Mouse (Mus musculus) spleen, adult 2 months (tissue): ENCODE results near the gene Gstm1. TPM values are rescaled to one million over a fixed set of nuclear protein-coding genes. Genes with fewer than 3 reads are reported as not detected.
A peak's percentile ranks its signal among the peaks of the same experiment; 100 is the strongest.
"Not testable (repeated sequence)": the region's sequence is repeated elsewhere in the genome, so short reads cannot be mapped to it uniquely, and the experiment has no call there.

Experiments used
- DNase-seq, 2 experiments: peaks; one replicate each; pipeline versions ENCODE4 v3.0.0 to v3.0.0-alpha.2; 2012 to 2021; ENCODE audit warnings: low spot score in 2 of 2, low read depth in 1 of 2
- H3K27ac ChIP-seq: fragments of 200-500 bp; 2 replicates; pipeline ENCODE4 v1.5.1; 2012; ENCODE audit warnings: low read length, inconsistent platforms; ENCODE audit not compliant: insufficient read depth
- H3K27me3 ChIP-seq: fragments of 200-500 bp; 2 replicates; pipeline ENCODE4 v1.6.1; 2012; ENCODE audit warnings: mild to moderate bottlenecking, moderate library complexity, low read length, inconsistent platforms; ENCODE audit not compliant: control insufficient read depth, insufficient read depth
- H3K36me3 ChIP-seq: fragments of 200-500 bp; 2 replicates; pipeline ENCODE4 v1.6.1; 2012; ENCODE audit warnings: mild to moderate bottlenecking, low read length, inconsistent platforms; ENCODE audit not compliant: control insufficient read depth, insufficient read depth
- H3K4me1 ChIP-seq: fragments of 200-500 bp; 2 replicates; pipeline ENCODE4 v1.6.1; 2011; ENCODE audit warnings: inconsistent platforms; ENCODE audit not compliant: control insufficient read depth, insufficient read depth, insufficient read length
- H3K4me3 ChIP-seq: fragments of 200-500 bp; 2 replicates; pipeline ENCODE4 v1.5.1; 2011; ENCODE audit warnings: mild to moderate bottlenecking, inconsistent platforms; ENCODE audit not compliant: insufficient read depth, insufficient read length; ENCODE audit errors: extremely low read depth
- CTCF ChIP-seq: fragments of 200-500 bp; IDR thresholded peaks from 2 replicates; pipeline ENCODE4 v1.5.1; 2011; ENCODE audit warnings: mild to moderate bottlenecking, inconsistent platforms; ENCODE audit not compliant: insufficient read depth, insufficient read length, insufficient replicate concordance; ENCODE audit errors: extremely low read depth
- POLR2A ChIP-seq: fragments of 200-500 bp; IDR thresholded peaks from 2 replicates; pipeline ENCODE4 v1.6.1; 2011; ENCODE audit warnings: low read depth, low read length, inconsistent platforms
- WGBS: fragments of 180-500 bp; shearing (Covaris S2); methylation state at CpG from one replicate; pipeline ENCODE4 v1.1.7; 2018; 5-methylcytosine and 5-hydroxymethylcytosine counted together
- polyA plus RNA-seq: library from polyadenylated mRNA; depleted of rRNA; stranded (reverse); fragments of >200 nt; gene quantifications from 2 replicates; pipeline ENCODE4 v1.2.3, GENCODE M21; 2012

Gene Gstm1
- polyA plus RNA-seq, 1 experiment: 82.6 TPM

DNA sequence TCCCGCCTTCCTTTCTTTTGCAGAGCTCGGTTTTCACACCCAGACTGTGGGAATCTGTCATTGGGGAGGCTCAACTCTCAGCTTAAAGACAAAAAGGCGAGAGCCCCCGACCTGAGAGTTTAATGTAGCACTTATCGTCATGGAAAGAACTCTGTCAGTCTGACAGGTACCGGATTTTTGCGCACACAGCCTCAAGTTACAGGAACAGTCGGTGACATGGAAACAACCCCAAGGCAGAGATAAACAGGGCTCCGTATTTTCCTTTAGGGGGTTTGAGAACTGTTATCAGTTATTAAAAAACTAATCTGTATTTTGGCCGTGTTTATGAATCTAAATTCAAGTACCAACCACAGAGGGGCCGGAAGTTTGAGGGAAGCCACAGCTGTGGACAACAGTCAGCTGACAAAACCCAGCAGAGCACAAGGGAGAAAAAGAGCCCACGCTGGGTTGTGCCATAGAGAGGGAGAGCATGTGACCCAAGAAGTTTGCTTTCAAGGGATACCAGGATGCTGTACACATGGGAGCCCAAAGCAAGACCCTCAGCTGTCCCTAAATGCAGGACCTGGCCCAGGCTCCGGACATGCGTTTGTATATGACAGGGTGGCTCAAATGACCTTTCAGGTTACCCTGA is 532 bp upstream of the Gstm1 start:
- peak in 1 of 2 experiments; percentile 19 for DNase-seq
- no peaks in the 10 kb centered on the region for H3K27me3 ChIP-seq

DNA sequence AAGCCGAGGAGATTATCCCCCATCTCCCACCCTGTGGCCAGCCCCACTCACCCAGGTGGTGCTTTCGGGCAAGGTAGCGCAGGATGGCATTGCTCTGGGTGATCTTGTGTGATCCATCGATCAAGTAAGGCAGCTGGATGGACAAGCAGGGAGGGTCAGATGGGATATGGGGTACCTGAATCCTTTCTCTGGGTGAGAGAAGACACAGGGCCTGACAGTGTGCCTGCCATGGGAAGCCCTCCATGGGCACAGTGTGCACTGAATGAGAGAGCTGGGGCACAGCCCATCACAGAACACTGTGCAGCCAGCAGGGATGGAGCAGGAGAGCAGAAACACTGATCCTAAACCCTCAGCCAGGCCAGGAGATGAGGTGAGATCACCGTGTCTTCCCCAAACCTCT is 1.3 kb downstream of the Gstm1 start:
- not testable (repeated sequence) for H3K4me3 ChIP-seq, H3K36me3 ChIP-seq, H3K4me1 ChIP-seq, DNase-seq, H3K27ac ChIP-seq, H3K27me3 ChIP-seq
- WGBS: 91% methylated on average over 5 of the region's 5 CpGs

More for the DNA sequence above, 532 bp upstream of the Gstm1 start:
- Histone ChIP-seq H3K36me3 (no peaks in the 10 kb centered on the region), H3K4me1 (peaks cover 2% of the 10 kb centered on the region; the same call in 1 of the 2 replicates), H3K27ac (peak overlapping the region; percentile 82), H3K4me3 (peak overlapping the region; percentile 66)
- no peak for TF ChIP-seq CTCF
- no peak for TF ChIP-seq POLR2A
- WGBS: 11% methylated on average over 14 of the region's 14 CpGs

- Histone ChIP-seq H3K4me1 (peaks cover 2% of the 10 kb centered on the region; the same call in 1 of the 2 replicates), H3K27me3 (no peaks in the 10 kb centered on the region), H3K36me3 (no peaks in the 10 kb centered on the region), H3K4me3 (no peak overlapping the region), H3K27ac (no peak overlapping the region)
- TF ChIP-seq CTCF (no peak), POLR2A (no peak)
- DNase-seq: no peak
- 93% methylated on average over 2 of the region's 2 CpGs for WGBS
Observed at GRCm38 (mm10) chr3:108014974-108015346, 2.8 kb downstream of the Gstm1 start.

DNA sequence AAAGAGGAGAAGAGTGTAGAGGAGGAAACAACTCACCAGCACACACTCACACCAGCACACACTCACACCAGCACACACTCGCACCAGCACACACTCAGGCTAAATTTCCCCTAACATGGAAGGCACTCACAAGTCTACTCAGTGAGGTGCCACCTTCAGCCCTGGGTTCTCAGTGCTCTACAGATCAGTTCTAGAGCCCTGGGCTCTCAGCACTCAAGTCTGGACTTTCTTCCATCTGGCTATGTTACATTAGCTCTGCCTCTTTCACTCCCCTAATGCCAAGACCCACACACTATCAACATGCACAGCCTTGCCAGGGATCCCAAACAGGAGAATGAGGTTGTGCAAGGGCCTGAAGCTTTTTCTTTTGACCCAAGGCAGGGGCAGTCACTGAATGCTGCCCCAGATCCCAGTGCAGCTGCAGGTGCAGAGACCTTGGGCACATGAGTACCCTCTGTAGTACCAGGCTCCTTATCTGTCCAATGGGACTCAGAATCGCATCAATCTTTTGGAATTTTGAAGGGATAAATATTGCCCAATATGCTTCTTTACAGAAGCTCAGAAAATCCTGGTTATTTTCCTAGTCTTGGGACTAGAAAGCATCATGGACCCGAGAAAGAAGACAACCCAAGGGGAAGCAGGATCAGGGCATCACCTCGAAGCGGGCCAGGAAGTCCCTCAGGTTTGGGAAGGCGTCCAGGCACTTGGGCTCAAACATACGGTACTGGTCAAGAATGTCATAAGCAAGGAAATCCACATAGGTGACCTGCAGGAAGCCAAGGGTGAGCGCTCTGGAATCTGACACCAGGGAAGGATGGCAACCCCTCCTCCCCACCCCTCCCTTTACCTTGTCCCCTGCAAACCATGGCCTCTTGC is 3.4 kb downstream of the Gstm1 start:
- Histone ChIP-seq H3K27me3 (no peaks in the 10 kb centered on the region), H3K36me3 (no peaks in the 10 kb centered on the region), H3K27ac (no peak overlapping the region), H3K4me1 (peaks cover 2% of the 10 kb centered on the region; the same call in 1 of the 2 replicates), H3K4me3 (no peak overlapping the region)
- WGBS: 89% methylated on average over 8 of the region's 8 CpGs
- TF ChIP-seq POLR2A (no peak), CTCF (no peak)
- DNase-seq: no peak

DNA sequence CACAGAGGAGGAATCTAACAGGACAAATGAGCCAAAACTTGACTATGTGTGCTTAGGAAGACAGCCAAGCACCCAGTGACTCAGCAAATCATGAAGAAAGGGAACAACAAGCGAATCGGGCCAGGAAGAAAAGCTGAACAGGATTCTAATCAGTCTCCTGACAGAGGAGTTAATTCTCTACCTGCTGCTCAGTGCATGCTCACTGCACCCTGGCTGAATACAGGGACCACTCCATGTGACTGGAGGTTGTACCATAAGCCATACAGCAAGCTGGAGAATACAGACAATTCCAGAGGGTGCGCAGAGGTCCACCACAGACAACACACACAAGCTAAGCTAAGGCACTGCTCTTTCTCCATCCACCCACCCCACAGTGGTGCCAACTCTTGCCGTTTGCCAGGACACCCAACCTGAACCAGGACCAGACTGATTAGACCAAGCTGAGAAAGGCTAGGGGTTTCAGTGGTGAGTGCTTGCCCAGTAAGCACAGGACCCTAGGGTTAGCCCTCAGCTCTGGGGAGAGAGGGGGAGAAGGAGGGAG is 4.4 kb downstream of the Gstm1 start:
- no peaks in the 10 kb centered on the region for H3K36me3 ChIP-seq
- WGBS: 49% methylated on average over 4 of the region's 4 CpGs
- TF ChIP-seq CTCF (no peak), POLR2A (no peak)
- peak overlapping the region; percentile 12; the same call in 1 of the 2 replicates for H3K27ac ChIP-seq
- H3K27me3 ChIP-seq: no peaks in the 10 kb centered on the region
- H3K4me3 ChIP-seq: no peak overlapping the region
- no peak for DNase-seq
- peaks cover under 1% of the 10 kb centered on the region; the same call in 1 of the 2 replicates for H3K4me1 ChIP-seq

DNA sequence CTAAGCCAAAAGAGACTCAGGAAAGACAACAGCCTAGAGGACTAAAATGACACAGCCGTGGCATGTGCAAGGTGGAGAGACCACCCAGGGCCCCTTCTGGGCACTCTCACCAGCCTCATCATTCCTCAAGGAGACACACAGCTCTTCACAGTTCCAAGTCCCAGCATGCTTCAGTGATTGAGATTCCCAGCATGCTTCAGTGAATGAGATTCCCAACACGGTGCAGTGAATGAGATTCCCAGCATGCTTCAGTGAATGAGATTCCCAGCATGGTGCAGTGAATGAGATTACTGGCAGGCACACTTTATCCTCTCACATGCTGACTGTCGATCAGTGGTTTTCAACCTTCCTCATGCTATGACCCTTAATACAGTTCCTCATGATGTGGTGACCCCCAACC is 6.2 kb downstream of the Gstm1 start:
- WGBS: 89% methylated on average over 3 of the region's 3 CpGs
- no peak for DNase-seq
- no peak overlapping the region for H3K4me3 ChIP-seq
- TF ChIP-seq CTCF (no peak), POLR2A (no peak)
- H3K4me1 ChIP-seq: no peaks in the 10 kb centered on the region
- H3K27me3 ChIP-seq: no peaks in the 10 kb centered on the region
- H3K36me3 ChIP-seq: no peaks in the 10 kb centered on the region
- no peak overlapping the region for H3K27ac ChIP-seq
